Mouse (Mus musculus): ENCODE results near the gene Acox1. TPM values are rescaled to one million over a fixed set of nuclear protein-coding genes. Genes with fewer than 3 reads are reported as not detected.

The Acox1 gene
- total RNA-seq, 4 experiments from 2014 or later, result 124 to 134 (median 130) TPM

GRCm38 (mm10) chr11:116169214-116169613 lies 29.6 kb downstream of the Acox1 start:
- no peak for DNase-seq (ENCODE audit: low spot score in 2 of 2)

GRCm38 (mm10) chr11:116167884-116168439 lies 30.9 kb downstream of the Acox1 start, which contains the start of gene Fbf1:
Fbf1 (minus strand) TSS chr11:116168166.
- DNase-seq (ENCODE audit: low spot score in 2 of 2), result peak; percentile 96 to 97

- DNase-seq (ENCODE audit: low spot score in 2 of 2), result no peak
These were observed 31.6 kb downstream of the Acox1 start for GRCm38 (mm10) chr11:116167232-116167631.

GRCm38 (mm10) chr11:116163002-116163401 lies 35.8 kb downstream of the Acox1 start:
- no peak for DNase-seq (ENCODE audit: low spot score in 2 of 2)

- DNase-seq (ENCODE audit: low spot score in 2 of 2), result peak; percentile 58 to 66
These were observed 36.7 kb downstream of the Acox1 start for GRCm38 (mm10) chr11:116162146-116162545.

GRCm38 (mm10) chr11:116161312-116161711 lies 37.5 kb downstream of the Acox1 start:
- DNase-seq (ENCODE audit: low spot score in 2 of 2), result no peak

- no peak for DNase-seq (ENCODE audit: low spot score in 2 of 2)
These were observed 47.9 kb downstream of the Acox1 start for GRCm38 (mm10) chr11:116150960-116151359.

- DNase-seq (ENCODE audit: low spot score in 2 of 2), result no peak
These were observed 49.5 kb downstream of the Acox1 start for GRCm38 (mm10) chr11:116149341-116149740.

GRCm38 (mm10) chr11:116148761-116149221 lies 50.1 kb downstream of the Acox1 start:
- DNase-seq (ENCODE audit: low spot score in 2 of 2), result peak in 1 of 2 experiments; percentile 64

GRCm38 (mm10) chr11:116146294-116146985 lies 52.4 kb downstream of the Acox1 start:
- DNase-seq (ENCODE audit: low spot score in 2 of 2), result peak; percentile 68

GRCm38 (mm10) chr11:116145481-116146293 lies 53.2 kb downstream of the Acox1 start:
- no peak for DNase-seq (ENCODE audit: low spot score in 2 of 2)

- DNase-seq (ENCODE audit: low spot score in 2 of 2), result no peak
These were observed 55.4 kb downstream of the Acox1 start for GRCm38 (mm10) chr11:116143468-116143867.

- no peak for DNase-seq (ENCODE audit: low spot score in 2 of 2)
These were observed 56.4 kb downstream of the Acox1 start for GRCm38 (mm10) chr11:116142211-116142991.

- DNase-seq (ENCODE audit: low spot score in 2 of 2), result peak; percentile 83 to 86
These were observed 60.2 kb downstream of the Acox1 start, which contains the start of gene Mrpl38 for GRCm38 (mm10) chr11:116138468-116139138. Mrpl38 (minus strand) TSS chr11:116138868.

- DNase-seq (ENCODE audit: low spot score in 2 of 2), result no peak
These were observed 60.8 kb downstream of the Acox1 start for GRCm38 (mm10) chr11:116138096-116138467.

GRCm38 (mm10) chr11:116134171-116134570 lies 64.7 kb downstream of the Acox1 start:
- DNase-seq (ENCODE audit: low spot score in 2 of 2), result no peak

GRCm38 (mm10) chr11:116133497-116133896 lies 65.3 kb downstream of the Acox1 start:
- no peak for DNase-seq (ENCODE audit: low spot score in 2 of 2)

GRCm38 (mm10) chr11:116132366-116133333 lies 66.2 kb downstream of the Acox1 start:
- DNase-seq (ENCODE audit: low spot score in 2 of 2), result no peak
